Mouse (Mus musculus): ENCODE measurements around the gene Cass4. TPM values are rescaled to one million over a fixed set of nuclear protein-coding genes. Genes with fewer than 3 reads are reported as not detected.
A peak's percentile ranks its signal among the peaks of the same experiment; 100 is the strongest.

The Cass4 gene
- total RNA-seq, 2 experiments from 2014 or later = 0.27 to 0.29 TPM

DNA sequence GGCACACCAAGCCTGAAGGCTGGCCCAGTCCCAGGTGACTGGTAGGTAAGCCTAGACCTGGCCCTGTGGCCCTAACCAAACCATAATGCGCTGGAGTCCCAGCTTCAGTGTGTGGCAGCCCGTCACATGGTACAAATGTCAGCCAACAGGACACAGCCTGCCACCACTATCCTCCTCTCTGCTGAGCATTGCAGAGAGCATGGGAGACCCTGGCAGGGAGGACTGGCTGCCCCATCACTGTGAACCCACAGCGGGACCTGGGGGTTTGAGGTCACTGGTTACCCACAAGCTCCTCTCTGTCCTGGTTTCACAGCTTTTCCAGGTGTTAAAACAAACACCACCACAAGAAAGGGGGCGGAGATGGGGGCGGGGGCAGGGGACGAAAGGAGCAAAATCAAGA, 3.3 kb upstream of the Cass4 start:
- no peak for DNase-seq

DNA sequence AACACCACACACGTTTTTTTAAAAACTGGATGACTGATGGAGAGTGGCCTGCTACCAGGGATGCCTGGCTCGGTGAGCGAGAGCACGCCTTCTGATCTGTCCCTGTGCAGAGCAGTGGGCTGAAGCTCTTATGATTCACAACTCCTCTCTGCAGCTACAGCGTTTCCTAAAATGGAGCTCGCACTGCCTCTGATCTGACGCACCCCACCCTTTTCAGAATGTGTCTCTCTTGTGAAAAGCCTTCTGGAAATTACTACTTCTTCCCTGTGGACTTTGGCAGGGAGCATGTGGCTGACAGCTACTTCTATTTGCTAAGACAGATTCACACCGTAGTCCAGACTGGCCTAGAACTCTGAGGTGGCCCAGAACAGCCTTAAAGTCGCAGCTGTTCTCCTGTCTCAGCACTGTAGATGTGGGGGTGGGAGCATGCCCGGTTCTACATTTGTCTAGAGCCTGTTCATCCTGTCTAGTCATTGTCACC, 1.5 kb upstream of the Cass4 start:
- DNase-seq = no peak

DNA sequence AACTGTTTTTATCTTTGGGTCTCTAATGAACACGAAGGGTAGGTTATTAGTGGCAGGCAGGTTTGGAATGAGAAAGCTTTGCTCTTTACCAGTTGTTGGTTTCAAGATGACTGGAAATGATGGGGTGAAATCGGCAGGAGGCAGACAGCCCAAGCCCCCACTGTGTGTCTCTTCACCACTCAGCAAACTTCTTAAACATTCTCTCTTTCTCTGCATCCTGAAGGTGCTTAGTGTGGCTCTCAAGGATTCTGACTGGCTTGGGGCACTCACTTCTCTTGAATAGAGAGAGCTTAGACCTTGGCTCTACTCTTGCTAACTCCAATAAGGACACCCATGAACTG, 428 bp downstream of the Cass4 start:
- no peak for DNase-seq

DNA sequence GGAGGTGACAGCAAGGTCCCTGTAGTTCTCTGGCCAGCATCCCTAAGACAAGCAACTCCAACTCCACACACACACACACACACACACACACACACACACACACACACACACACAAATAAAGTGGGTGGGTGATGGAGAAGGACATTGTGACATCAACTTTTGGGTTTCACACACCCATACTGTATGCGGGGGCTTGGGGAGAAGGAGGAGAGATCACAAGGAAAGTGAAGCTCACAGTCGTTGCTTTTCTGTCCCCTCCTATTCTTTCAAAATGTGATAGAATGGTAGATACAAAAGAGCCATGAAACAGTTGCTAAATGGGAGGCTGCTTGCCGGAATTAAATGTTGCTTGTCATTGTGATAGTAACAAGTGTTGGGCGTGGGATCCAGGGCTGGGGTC, 1.1 kb downstream of the Cass4 start:
- no peak for DNase-seq

DNA sequence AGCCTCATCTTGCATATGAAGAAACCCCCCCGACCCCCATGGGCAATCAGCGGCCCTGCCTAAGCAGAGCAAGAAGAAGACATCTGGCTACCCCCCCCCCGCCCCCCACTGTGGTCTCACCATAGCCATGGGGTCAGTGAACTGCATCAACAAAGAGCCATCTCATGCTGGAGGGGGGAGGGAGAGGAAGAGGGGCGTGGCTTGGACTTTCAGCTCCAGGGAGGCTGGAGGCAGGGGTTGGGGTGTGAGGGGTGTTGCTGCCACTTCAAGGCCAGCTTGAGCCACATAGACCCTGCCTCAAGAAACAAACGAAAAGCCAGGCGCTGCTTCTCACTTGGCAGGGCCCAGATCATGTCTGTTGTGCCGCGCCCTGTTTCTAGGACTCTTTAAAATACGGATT, 2.4 kb downstream of the Cass4 start:
- DNase-seq = no peak

DNA sequence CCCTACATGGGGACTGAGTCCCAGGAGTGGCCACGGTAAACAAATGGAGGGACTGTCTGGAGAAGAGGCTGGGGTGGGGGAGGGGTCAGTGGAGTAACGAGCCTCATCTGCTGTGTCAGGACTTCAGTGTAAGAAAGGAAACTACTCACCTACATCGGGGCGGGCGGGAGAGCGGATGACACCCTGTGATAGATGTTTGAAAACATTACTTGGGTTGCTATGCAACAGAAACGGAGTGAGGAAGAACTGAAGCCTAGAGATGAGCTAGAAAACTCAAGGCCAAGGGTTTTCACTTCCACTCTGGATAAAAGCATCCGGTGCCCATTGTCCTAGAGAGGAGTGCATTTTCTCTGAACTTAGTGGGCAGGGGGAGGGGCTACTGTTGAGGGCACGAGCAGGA, 6.3 kb downstream of the Cass4 start:
- no peak for DNase-seq

DNA sequence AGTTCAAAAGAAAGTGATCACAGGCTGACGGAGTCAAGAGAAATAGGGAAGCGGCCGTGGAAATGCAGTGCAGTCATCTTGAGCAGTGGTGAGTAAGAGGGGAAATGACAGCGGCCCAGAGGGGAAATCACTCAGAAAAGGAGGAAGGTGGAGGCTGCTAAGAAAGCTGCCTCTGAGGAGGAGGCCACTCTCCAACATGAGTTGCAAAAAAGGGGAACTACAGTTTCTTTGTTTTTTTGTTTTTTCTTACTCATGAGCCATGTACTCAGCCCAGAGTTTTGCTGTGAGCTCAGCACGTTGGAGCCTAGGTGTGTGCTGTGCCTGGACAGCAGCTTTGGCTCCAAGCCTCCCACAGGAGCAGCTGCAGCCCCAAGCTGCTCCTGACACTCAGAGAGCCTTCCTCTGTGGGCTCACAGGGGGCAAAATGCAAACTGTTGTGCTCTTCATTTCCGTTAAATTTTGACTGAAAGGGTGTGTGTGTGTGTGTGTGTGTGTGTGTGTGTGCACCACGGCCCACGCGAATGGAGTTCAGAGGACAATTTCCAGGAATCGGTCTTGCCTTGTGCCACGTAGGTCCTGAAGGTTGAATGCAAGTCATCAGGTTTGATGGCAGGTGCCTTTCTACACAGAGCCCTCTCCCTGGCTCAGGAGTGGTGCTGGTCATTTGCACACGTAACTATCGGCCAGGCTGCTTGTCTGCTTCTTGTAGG, 7.7 kb downstream of the Cass4 start:
- no peak for DNase-seq

DNA sequence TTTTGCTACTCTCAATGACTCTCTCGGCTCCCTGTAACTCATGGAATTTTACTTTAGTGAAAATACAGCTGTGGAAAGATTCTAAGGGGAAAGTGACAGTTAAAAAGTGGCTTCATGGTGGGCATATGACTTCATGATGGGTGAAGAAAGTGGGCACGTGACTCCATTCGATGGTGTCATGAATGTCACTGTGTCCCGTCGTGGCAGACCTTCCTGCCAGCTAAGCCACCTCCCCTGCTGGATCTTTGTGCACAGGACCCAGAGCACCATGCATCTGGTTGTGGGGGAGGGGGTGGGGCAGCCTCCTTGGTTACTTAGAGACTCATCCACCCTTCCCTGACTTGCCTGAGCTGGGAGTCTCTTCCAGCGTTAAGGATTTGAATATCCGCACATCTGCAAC, 10.6 kb downstream of the Cass4 start:
- no peak for DNase-seq

DNA sequence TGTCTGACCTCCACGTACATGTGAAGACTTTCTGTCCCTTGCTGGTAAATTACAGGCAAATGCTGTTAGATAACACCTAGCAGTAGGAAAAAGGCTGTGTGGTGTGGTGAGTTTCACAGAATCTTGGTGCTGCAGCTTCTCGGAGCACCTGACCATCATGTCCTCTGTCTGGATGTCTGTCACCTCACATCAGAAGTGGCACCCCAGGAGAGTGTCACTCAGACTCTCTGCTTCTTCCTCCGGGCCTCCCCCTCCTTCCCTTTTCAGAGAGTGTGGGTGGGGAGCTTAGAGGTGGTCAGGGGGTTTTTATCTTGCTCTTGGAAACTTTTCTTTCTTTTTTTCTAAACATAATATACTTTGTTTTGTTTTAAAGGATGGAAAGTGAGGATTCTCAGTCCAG, 11.4 kb downstream of the Cass4 start:
- DNase-seq = no peak

DNA sequence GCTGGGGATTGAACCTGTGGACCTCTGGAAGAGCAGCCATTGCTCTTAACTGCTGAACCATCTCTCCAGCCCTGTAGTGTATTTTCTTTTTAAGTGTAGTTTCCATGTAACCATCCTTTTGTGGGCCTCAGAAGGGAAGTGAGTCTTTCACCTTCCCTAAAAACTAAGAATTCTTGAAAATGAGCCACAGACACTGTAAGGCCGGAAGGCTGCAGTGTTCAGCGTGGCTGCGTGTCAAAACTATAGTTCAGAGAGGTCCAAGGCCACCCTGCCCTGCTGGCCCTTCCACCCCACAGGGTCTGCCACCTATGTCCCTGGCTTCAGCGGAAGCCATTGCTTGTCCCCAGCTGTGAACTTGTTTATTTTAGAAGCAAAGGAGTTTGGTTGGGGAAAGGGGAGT, 12.6 kb downstream of the Cass4 start:
- no peak for DNase-seq

DNA sequence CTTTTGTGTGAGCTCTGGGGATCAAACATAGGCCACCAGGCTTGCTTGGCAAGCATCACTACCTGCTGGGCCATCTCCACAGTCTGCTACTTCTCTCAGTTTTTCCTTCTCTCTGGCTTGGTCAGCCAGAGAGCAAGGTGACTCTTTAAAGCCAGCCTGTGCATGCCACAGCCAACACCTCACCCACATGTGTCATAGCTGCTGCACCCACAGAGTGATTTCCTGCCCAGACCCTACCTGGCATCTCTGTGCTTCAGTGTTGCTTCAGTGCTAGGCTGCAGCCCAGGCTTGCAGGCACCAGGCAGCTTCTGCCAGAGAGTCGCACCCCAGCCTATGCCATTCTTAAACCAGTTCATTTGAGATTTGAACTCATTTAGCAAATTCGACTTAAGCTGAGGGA, 13.9 kb downstream of the Cass4 start:
- no peak for DNase-seq

DNA sequence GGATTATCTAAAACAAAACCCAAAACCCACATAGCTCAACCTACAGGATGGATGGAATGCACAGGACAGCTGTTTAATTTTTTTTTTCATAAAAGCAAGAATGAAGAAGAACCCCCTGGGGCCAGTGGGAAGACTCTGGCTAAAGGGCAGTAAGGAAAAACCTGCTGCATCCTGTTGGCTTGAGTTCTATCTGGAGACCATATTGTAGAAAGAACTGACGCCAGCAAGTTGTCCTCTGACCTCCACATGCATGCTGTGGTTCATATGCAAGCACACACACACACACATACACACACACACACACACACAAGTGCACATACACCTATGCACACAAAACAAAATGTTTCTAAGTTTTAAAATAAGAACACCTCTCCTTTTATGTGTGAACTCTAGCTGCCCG, 17.1 kb downstream of the Cass4 start:
- no peak for DNase-seq

DNA sequence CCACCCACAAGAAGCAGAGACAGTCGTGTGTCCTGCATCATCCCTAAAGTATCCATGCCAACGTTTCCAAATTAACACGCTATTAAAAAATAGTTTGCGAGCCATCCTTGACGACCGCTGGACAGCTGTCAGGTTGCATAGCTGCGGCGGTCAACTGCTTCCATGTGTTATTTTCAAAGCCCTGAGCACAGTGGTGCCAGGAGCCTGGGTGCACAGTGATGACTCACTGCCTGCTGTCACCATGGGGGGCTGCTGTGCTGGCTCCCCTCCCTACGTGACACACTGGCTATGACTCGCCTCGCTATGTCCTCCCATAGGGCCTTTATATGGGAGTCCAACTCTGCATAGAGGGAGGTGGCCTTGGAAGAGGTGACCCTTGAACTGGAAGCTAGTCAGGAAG, 17.5 kb downstream of the Cass4 start:
- DNase-seq = no peak

DNA sequence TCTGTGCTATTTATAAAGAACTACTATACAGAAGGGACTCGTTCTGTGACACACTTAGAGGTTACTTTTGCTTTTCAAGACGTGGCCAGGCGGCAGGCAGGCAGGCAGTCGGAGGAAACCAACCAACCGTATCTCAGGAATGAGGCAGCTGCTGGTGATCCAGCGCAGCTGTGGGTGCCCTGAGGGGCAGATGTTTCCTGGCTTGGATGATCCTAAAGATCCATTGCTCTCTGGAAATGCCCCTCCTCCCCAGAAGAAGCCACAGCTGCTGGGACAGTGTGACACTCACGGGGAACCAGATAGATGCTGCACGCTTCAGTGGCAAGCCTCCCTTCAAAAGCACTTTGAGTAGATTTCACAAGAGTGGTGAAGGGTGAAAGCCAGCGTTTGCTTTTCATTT, 18.9 kb downstream of the Cass4 start:
- no peak for DNase-seq

DNA sequence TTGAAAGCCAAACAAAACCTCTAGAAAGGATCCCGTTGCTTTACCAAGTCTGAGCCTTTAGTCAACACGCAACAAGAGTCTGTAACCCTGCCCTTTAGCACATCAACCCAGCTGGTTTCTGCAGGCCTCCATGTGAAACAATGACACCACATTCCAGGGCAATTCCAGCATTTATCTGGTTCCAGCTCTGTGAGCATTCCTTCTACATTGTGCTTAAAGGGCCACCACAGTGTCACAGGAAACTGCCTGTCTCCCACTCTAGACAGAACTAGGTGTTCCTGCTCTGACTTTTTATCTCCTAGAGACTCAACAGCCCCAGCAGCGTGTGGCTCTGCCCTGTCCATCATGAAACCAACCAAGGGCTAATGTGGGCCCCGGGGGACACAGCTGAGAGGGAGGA, 19.7 kb downstream of the Cass4 start:
- no peak for DNase-seq

DNA sequence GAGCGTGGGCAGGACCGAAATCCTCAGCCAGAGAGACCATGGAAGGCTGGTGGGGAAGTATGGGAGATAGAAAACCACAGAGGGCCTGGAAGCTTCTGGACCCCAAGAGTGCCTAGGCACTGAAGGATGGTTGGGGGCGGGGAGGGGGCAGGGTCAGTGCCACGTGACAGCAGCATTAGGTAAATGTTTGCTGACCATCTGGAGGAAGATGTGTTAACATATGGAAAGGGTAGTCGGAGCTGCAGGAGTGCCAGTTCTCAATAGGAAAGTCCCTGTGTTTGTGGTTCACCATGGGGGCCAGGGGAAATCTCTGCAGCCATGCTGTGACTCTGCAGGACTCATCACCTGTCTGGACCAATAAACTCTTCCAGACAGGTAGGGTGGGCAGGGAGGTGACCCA, 20.3 kb downstream of the Cass4 start:
- no peak for DNase-seq

DNA sequence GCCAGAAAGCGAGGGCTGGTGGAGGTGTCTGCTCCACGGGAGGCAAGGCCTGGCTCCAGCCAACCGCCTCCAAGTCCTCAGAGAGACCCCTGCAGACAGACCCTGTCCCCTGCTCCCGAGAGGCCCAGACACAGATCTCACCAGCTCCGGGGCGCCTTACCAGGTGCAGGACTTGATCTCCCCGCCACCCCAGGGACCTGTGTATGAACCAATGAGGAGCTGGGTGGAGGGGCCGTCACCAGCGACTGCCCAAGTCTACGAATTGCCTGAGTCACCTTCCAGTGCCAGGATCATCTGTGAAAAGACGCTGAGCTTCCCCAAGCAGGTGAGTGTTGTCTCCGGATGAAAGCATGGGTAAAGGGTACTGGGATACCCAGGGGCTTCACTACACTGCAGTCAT, 22.6 kb downstream of the Cass4 start:
- no peak for DNase-seq

DNA sequence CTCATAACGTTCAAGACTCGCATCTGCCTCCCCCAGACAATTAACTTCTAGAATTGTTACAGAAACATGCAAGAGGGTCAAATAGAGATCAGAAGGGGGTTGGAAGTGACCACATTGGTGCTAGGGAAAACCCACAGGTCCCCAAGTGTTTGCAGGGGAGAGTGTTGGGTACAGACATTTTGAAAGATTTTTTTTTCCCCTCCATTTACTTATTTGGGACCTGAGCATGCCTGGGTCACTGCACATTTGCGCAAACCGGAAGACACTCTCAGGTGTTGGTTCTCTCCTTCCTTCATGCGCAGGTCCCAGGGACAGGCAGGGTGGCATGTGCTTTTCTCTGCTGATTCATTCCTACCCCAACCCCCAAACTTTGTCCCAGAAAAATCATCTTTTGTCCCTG, 23.3 kb downstream of the Cass4 start:
- no peak for DNase-seq

DNA sequence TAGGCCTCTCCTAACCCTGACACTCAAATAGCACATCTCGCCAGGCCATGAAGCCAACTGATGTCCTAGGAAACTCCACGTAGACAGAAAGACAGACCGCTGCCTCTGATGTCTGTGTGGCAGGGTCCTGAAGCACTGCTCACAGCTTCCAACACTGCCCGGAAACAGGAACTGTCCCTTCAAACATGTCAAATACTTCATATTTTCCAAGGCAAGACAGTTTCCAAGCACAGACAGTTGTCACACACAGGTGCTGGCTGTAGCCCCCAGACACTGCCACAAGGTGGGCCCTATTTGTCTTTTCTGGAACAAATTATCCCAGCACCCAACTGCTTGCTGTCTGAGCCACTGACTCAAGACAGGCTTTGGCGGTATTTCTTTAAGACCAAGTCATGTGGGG, 24.6 kb downstream of the Cass4 start:
- DNase-seq = no peak

DNA sequence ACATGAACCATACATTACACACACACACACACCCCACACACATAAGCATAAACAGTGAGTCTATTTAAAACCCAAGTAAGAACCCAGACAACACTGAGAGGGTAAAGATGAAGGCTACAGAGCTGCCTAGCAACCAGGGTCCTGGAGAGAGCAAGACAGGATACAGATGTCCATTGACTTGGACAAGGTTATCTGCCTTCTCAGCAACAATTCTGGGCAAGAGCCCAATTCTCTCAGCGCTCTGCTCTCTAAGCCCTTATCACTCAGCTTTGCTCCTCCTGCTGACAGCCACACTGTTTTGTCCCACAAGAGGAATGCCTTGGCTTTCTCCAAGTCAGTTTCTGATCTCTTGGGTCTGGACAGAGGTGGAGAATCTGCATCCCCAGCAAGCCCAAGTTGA, 37.0 kb downstream of the Cass4 start:
- DNase-seq = peak; percentile 75

DNA sequence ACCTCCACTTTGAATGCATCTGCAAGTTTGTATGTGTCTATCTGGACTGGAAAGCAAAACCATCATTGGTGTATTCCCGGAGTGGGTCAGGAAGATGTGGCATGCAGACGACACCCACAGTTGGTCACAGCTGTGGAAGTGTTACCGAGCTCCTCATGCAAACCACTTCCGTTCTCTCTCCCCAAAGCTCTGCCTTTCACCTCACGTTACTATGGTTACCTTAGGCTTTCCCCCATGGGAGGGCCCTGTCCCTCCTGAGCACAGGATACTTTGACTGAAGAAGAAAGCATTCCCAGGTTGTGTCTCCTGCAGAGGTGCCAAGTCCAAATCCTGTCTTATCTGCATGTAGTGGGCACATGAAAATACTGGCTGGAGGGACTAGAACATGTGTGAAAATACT, 40.2 kb downstream of the Cass4 start:
- DNase-seq = no peak

DNA sequence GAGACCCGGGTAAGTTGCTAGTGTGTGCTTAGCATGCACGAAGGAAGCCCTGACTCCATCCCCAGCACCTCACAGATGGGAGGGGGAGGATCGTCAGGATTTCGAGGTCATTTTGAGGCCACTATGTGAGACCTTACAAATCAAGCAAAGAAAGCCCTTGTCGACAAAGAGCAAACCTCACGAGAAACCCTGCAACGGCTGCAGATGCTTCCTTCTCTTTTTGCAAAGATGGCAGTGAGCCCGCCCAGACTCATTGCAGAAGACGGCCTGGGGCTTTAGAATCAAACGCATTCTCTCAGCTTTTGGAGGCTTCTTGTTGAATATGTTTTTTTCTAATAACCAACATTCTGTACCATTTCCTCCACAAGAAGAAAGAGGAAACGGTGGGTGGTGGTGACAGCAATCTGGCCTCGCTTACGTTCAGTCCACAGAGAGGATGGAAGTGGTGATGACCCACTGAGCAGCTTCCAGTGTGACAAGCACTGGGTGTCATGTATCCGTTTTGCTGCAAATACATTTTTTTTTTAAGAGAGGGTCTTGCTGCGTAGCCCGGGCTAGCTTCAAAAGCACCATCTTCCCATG, 43.9 kb downstream of the Cass4 start:
- DNase-seq = no peak

DNA sequence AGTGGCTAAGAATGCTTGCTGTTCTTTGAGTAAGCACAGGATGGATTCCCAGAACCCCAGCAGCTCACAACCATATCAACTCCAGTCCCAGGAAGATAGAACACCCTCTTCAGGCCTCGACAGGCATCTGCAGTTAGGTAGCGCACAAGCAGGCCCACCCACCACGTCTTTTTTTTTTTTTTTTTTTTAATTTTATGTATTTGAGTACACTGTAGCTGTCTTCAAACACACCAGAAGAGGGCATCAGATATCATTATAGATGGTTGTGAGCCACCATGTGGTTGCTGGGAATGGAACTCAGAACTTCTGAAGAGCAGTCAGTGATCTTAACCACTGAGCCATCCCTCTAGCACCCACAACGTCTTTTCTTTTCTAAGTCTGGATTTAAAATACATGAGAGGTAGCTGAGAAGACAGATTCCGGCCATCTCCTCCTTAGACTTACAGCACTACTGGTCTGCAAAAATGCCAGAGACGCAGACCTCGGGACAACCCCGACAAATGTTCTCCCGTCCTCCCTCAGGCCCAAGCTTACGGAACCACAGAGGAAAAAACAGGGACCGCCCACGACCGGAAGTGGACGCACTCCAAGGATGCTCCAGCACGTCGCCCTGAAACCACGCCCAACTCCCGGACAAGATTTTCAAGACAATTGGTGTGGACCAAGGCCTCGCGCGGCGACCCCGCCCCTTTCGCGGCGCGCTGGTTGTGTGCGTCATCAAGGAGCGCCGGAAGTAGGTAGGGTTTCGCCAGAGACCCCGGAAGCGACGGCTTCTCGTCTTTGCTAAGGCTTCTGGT, 46.4 kb downstream of the Cass4 start, which contains the start of gene Rtf2:
TSS of gene Rtf2 (plus strand) at position 714 of the 797 bp plus-strand sequence.
- DNase-seq = peak; percentile 100

DNA sequence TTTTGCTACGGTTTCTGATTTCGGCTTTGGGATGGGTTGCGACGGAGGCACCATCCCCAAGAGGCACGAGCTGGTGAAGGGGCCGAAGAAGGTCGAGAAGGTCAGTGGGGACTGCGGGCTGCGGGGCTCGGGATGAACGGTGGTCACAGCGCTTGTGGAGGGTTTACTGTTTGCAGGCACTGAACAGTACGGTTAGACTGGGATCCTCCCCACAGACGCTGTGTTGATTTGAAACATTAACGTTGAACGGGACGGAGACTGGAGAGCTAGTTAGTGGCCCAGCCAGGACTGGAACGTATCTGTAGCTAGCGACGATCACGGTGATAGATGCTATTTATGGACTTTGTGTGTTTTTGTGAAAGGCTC, 47.0 kb downstream of the Cass4 start:
- DNase-seq = no peak
